Mouse (Mus musculus) heart, embryonic 10.5 days (tissue): ENCODE results near the gene Fam193a. TPM values are rescaled to one million over a fixed set of nuclear protein-coding genes. Genes with fewer than 3 reads are reported as not detected.

Experiments
- DNase-seq: peaks from one replicate; pipeline ENCODE4 v3.0.0-alpha.2; 2017; ENCODE audit warnings: low spot score
- H3K27ac ChIP-seq: fragments of 300-500 bp; sonication (generic); 2 replicates; pipeline ENCODE4 v1.5.1; 2016; ENCODE audit warnings: mild to moderate bottlenecking
- H3K27me3 ChIP-seq: fragments of 300-500 bp; sonication (generic); 2 replicates; pipeline ENCODE4 v1.6.1; 2016; ENCODE audit warnings: mild to moderate bottlenecking; ENCODE audit not compliant: poor library complexity, insufficient read depth, severe bottlenecking
- H3K36me3 ChIP-seq: fragments of 300-500 bp; sonication (generic); 2 replicates; pipeline ENCODE4 v1.6.1; 2016; ENCODE audit warnings: mild to moderate bottlenecking, moderate library complexity
- H3K4me1 ChIP-seq: fragments of 300-500 bp; sonication (generic); 2 replicates; pipeline ENCODE4 v1.6.1; 2016; ENCODE audit warnings: mild to moderate bottlenecking
- H3K4me3 ChIP-seq: fragments of 300-500 bp; sonication (generic); 2 replicates; pipeline ENCODE4 v1.5.1; 2016; ENCODE audit warnings: mild to moderate bottlenecking, moderate library complexity
- H3K9me3 ChIP-seq: fragments of 300-500 bp; sonication (generic); 2 replicates; pipeline ENCODE4 v1.6.1; 2016; ENCODE audit warnings: mild to moderate bottlenecking, moderate library complexity
- WGBS: fragments of 180-500 bp; shearing (Covaris S2); methylation state at CpG from one replicate; pipeline ENCODE4 v1.1.7; 2016; 5-methylcytosine and 5-hydroxymethylcytosine counted together
- polyA plus RNA-seq: library from polyadenylated mRNA; unstranded; fragments of >200 nt; fragmentation: Nextera tagmentation; extraction: Ambion mirVana; gene quantifications from 2 replicates; pipeline ENCODE4 v1.2.1, GENCODE M21; 2016

Gene Fam193a
- polyA plus RNA-seq, 1 experiment from 2014 or later, result 11.4 TPM

GRCm38 (mm10) chr5:34534776-34535581 lies 165.2 kb downstream of the Fam193a start:
- Histone ChIP-seq H3K27me3 (0 out of 2 replicates have a peak, but pooled peaks cover 3% of the 10 kb centered on the region), H3K4me1 (peaks cover 26% of the 10 kb centered on the region), H3K27ac (no peak overlapping the region), H3K4me3 (no peak overlapping the region), H3K9me3 (no peaks in the 10 kb centered on the region), H3K36me3 (no peaks in the 10 kb centered on the region)
- DNase-seq, result no peak
- 82% methylated on average over 5 of the region's 5 CpGs for WGBS

DNA sequence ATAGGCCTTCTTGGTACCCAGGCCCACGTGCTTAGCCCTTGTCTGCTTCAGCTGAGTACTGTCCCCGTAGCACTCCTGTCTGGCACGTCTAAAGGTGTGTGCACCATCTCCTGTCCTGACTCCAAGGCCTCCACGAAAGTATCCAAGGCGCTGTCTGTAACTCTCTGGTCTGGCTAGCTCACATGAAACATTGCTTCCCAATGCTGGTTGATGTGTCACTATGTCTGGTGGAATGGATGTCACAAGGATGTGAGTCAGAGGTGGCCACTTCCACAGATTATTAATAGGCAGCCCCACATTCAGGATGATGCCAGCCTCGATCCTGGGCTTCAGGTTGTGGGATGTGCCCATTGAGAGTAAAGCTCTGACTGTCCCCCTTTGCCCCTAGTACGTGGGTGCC lies 166.1 kb downstream of the Fam193a start:
- Histone ChIP-seq H3K9me3 (no peaks in the 10 kb centered on the region), H3K27me3 (0 out of 2 replicates have a peak, but pooled peaks cover 3% of the 10 kb centered on the region), H3K4me1 (peaks cover 22% of the 10 kb centered on the region), H3K27ac (no peak overlapping the region), H3K36me3 (no peaks in the 10 kb centered on the region), H3K4me3 (no peak overlapping the region)
- DNase-seq, result no peak
- WGBS, result 73% methylated on average over 7 of the region's 7 CpGs

Other genes with a start within 250 kb of the Fam193a start
- gene Poln, start 200.5 kb upstream of the Fam193a start, polyA plus RNA-seq, result 0.23 and 0.64 TPM in 2 replicates
- 32.8 and 43.0 TPM in 2 replicates for gene Haus3, start 200.4 kb upstream of the Fam193a start, polyA plus RNA-seq
- gene Mxd4, start 182.2 kb upstream of the Fam193a start, polyA plus RNA-seq, result 21.6 and 22.5 TPM in 2 replicates
- 0.52 and 0.93 TPM in 2 replicates for gene Zfyve28, start 81.5 kb upstream of the Fam193a start, polyA plus RNA-seq
- gene Cfap99, start 81.3 kb upstream of the Fam193a start, polyA plus RNA-seq, result 0.12 TPM in 1 of 2 replicates, not detected in the other
- 150 and 156 TPM in 2 replicates for gene Rnf4, start 33.6 kb upstream of the Fam193a start, polyA plus RNA-seq
- 9.9 and 14.6 TPM in 2 replicates for gene Tnip2, start 144.1 kb downstream of the Fam193a start, polyA plus RNA-seq
- gene Sh3bp2, start 155.9 kb downstream of the Fam193a start, polyA plus RNA-seq, result 3.6 and 6.0 TPM in 2 replicates
- gene Add1, start 203.7 kb downstream of the Fam193a start, polyA plus RNA-seq, result 177 and 187 TPM in 2 replicates